Mouse (Mus musculus) hindbrain, embryonic 16.5 days (tissue): ENCODE measurements around the gene Zmat5. TPM values are rescaled to one million over a fixed set of nuclear protein-coding genes. Genes with fewer than 3 reads are reported as not detected.

Experiments used
- ATAC-seq: fragments of 200-750 bp; cut with Nextera tagmentation; 2 replicates; pipeline ENCODE4 v1.8.0; 2017; ENCODE audit warnings: moderate TSS enrichment, moderate library complexity
- H3K27ac ChIP-seq: fragments of 300-500 bp; sonication (generic); 2 replicates; pipeline ENCODE4 v1.5.1; 2014; ENCODE audit warnings: low read depth, mild to moderate bottlenecking, control low read depth, low read length, moderate library complexity
- H3K27me3 ChIP-seq: fragments of 300-500 bp; sonication (generic); replicated peaks from 2 replicates; pipeline ENCODE4 v1.6.1; 2014; ENCODE audit warnings: low read length; ENCODE audit not compliant: control insufficient read depth, insufficient read depth
- H3K36me3 ChIP-seq: fragments of 300-500 bp; sonication (generic); 2 replicates; pipeline ENCODE4 v1.6.1; 2014; ENCODE audit warnings: mild to moderate bottlenecking, low read length, moderate library complexity, mixed read lengths; ENCODE audit not compliant: control insufficient read depth, insufficient read depth
- H3K4me1 ChIP-seq: fragments of 300-500 bp; sonication (generic); 2 replicates; pipeline ENCODE4 v1.6.1; 2014; ENCODE audit warnings: low read depth, low read length; ENCODE audit not compliant: control insufficient read depth, insufficient read depth
- H3K4me2 ChIP-seq: fragments of 300-500 bp; sonication (generic); 2 replicates; pipeline ENCODE4 v1.6.1; 2014; ENCODE audit warnings: mild to moderate bottlenecking, low read length, control low read depth, moderate library complexity
- H3K4me3 ChIP-seq: fragments of 300-500 bp; sonication (generic); 2 replicates; pipeline ENCODE4 v1.5.1; 2014; ENCODE audit warnings: mild to moderate bottlenecking, low read length, control low read depth, moderate library complexity
- H3K9ac ChIP-seq: fragments of 300-500 bp; sonication (generic); 2 replicates; pipeline ENCODE4 v1.6.1; 2014; ENCODE audit warnings: low read depth, mild to moderate bottlenecking, control low read depth, low read length, moderate library complexity
- H3K9me3 ChIP-seq: fragments of 300-500 bp; sonication (generic); 2 replicates; pipeline ENCODE4 v1.6.1; 2014; ENCODE audit warnings: mild to moderate bottlenecking, low read length, moderate library complexity; ENCODE audit not compliant: control insufficient read depth
- WGBS: fragments of 180-500 bp; shearing (Covaris S2); extraction: QIAGEN DNeasy Blood & Tissue Kit; methylation state at CpG from one replicate; pipeline ENCODE4 v1.1.7; 2014; 5-methylcytosine and 5-hydroxymethylcytosine counted together
- polyA plus RNA-seq: library from polyadenylated mRNA; unstranded; fragments of >200 nt; fragmentation: Nextera tagmentation; extraction: Ambion mirVana; gene quantifications from 2 replicates; pipeline ENCODE4 v1.2.1, GENCODE M21; 2015

Gene Zmat5
- polyA plus RNA-seq, 1 experiment from 2014 or later = 63.5 TPM

GRCm38 (mm10) chr11:4737682-4738081 lies 33.2 kb downstream of the Zmat5 start:
- Histone ChIP-seq H3K9me3 (no peaks in the 10 kb centered on the region), H3K27me3 (no peaks in the 10 kb centered on the region), H3K4me3 (no peak overlapping the region), H3K4me2 (no peak overlapping the region), H3K27ac (no peak overlapping the region), H3K4me1 (no peaks in the 10 kb centered on the region), H3K9ac (no peak overlapping the region), H3K36me3 (no peaks in the 10 kb centered on the region)
- WGBS = 64% methylated on average over 10 of the region's 10 CpGs
- peak; percentile 49 for ATAC-seq

GRCm38 (mm10) chr11:4738719-4739118 lies 34.2 kb downstream of the Zmat5 start:
- Histone ChIP-seq H3K9me3 (no peaks in the 10 kb centered on the region), H3K36me3 (no peaks in the 10 kb centered on the region), H3K4me3 (no peak overlapping the region), H3K27me3 (no peaks in the 10 kb centered on the region), H3K9ac (no peak overlapping the region), H3K27ac (no peak overlapping the region), H3K4me1 (no peaks in the 10 kb centered on the region), H3K4me2 (no peak overlapping the region)
- ATAC-seq = no peak
- 93% methylated on average over 16 of the region's 16 CpGs for WGBS

GRCm38 (mm10) chr11:4740785-4741184 lies 36.3 kb downstream of the Zmat5 start:
- WGBS = 77% methylated on average over 5 of the region's 5 CpGs
- peaks cover 14% of the 10 kb centered on the region; the same call in 1 of the 2 replicates for H3K27me3 ChIP-seq
- H3K27ac ChIP-seq = no peak overlapping the region
- no peak overlapping the region for H3K9ac ChIP-seq
- H3K9me3 ChIP-seq = no peaks in the 10 kb centered on the region
- H3K36me3 ChIP-seq = no peaks in the 10 kb centered on the region
- H3K4me2 ChIP-seq = no peak overlapping the region
- ATAC-seq = no peak
- H3K4me3 ChIP-seq = no peak overlapping the region
- H3K4me1 ChIP-seq = peaks cover 6% of the 10 kb centered on the region

- Histone ChIP-seq H3K36me3 (no peaks in the 10 kb centered on the region), H3K4me2 (peak overlapping the region; percentile 7), H3K9me3 (no peaks in the 10 kb centered on the region), H3K27me3 (peaks cover 35% of the 10 kb centered on the region), H3K9ac (no peak overlapping the region), H3K27ac (no peak overlapping the region), H3K4me1 (peaks cover 19% of the 10 kb centered on the region), H3K4me3 (no peak overlapping the region)
- 59% methylated on average over 6 of the region's 6 CpGs for WGBS
- 0 out of 2 replicates have a peak, but pooled peaks have one; percentile 9 for ATAC-seq
Observed at GRCm38 (mm10) chr11:4744691-4745090, 40.2 kb downstream of the Zmat5 start.

- Histone ChIP-seq H3K27me3 (peaks cover 38% of the 10 kb centered on the region), H3K4me2 (peak overlapping the region; percentile 100), H3K27ac (no peak overlapping the region), H3K9me3 (no peaks in the 10 kb centered on the region), H3K36me3 (no peaks in the 10 kb centered on the region), H3K9ac (peak overlapping the region; percentile 69), H3K4me1 (peaks cover 21% of the 10 kb centered on the region), H3K4me3 (peak overlapping the region; percentile 70)
- ATAC-seq = no peak
- under 1% methylated on average over 35 of the region's 39 CpGs for WGBS
Observed at GRCm38 (mm10) chr11:4745969-4746368, 41.5 kb downstream of the Zmat5 start.

GRCm38 (mm10) chr11:4746733-4747132 lies 42.3 kb downstream of the Zmat5 start, which contains the start of gene Cabp7:
Cabp7 (minus strand) TSS chr11:4746778.
- Histone ChIP-seq H3K4me1 (peaks cover 21% of the 10 kb centered on the region), H3K27me3 (peaks cover 42% of the 10 kb centered on the region), H3K36me3 (no peaks in the 10 kb centered on the region), H3K9me3 (no peaks in the 10 kb centered on the region), H3K9ac (peak within 1 kb of the TSS; percentile 69), H3K27ac (no peak within 1 kb of the TSS), H3K4me3 (peak within 1 kb of the TSS; percentile 70), H3K4me2 (peak within 1 kb of the TSS; percentile 100)
- peak; percentile 29 for ATAC-seq
- 0% methylated on average over 23 of the region's 73 CpGs for WGBS

GRCm38 (mm10) chr11:4747285-4747684 lies 42.8 kb downstream of the Zmat5 start:
- Histone ChIP-seq H3K27ac (no peak overlapping the region), H3K4me1 (peaks cover 21% of the 10 kb centered on the region), H3K4me3 (peak overlapping the region; percentile 70), H3K4me2 (peak overlapping the region; percentile 100), H3K9ac (peak overlapping the region; percentile 69), H3K27me3 (peaks cover 42% of the 10 kb centered on the region), H3K36me3 (no peaks in the 10 kb centered on the region), H3K9me3 (no peaks in the 10 kb centered on the region)
- WGBS = 2% methylated on average over 12 of the region's 12 CpGs
- ATAC-seq = no peak

GRCm38 (mm10) chr11:4750263-4750662 lies 45.8 kb downstream of the Zmat5 start:
- Histone ChIP-seq H3K27ac (no peak overlapping the region), H3K27me3 (peaks cover 33% of the 10 kb centered on the region), H3K4me3 (no peak overlapping the region), H3K9me3 (no peaks in the 10 kb centered on the region), H3K9ac (no peak overlapping the region), H3K4me1 (peaks cover 21% of the 10 kb centered on the region), H3K4me2 (no peak overlapping the region), H3K36me3 (no peaks in the 10 kb centered on the region)
- no peak for ATAC-seq
- WGBS = 23% methylated on average over 9 of the region's 9 CpGs

- 30% methylated on average over 10 of the region's 10 CpGs for WGBS
- H3K4me2 ChIP-seq = no peak overlapping the region
- no peak for ATAC-seq
- H3K36me3 ChIP-seq = no peaks in the 10 kb centered on the region
- H3K4me1 ChIP-seq = peaks cover 7% of the 10 kb centered on the region; the same call in 1 of the 2 replicates
- peaks cover 24% of the 10 kb centered on the region for H3K27me3 ChIP-seq
- no peaks in the 10 kb centered on the region for H3K9me3 ChIP-seq
- no peak overlapping the region for H3K27ac ChIP-seq
- no peak overlapping the region for H3K9ac ChIP-seq
- H3K4me3 ChIP-seq = no peak overlapping the region
Observed at GRCm38 (mm10) chr11:4752836-4753235, 48.4 kb downstream of the Zmat5 start.

- no peak overlapping the region for H3K9ac ChIP-seq
- H3K36me3 ChIP-seq = no peaks in the 10 kb centered on the region
- peaks cover 5% of the 10 kb centered on the region; the same call in 1 of the 2 replicates for H3K4me1 ChIP-seq
- no peak overlapping the region for H3K4me2 ChIP-seq
- WGBS = 88% methylated on average over 3 of the region's 3 CpGs
- no peak overlapping the region for H3K4me3 ChIP-seq
- ATAC-seq = no peak
- no peak overlapping the region for H3K27ac ChIP-seq
- H3K9me3 ChIP-seq = no peaks in the 10 kb centered on the region
- H3K27me3 ChIP-seq = peaks cover 13% of the 10 kb centered on the region
Observed at GRCm38 (mm10) chr11:4754036-4754435, 49.6 kb downstream of the Zmat5 start.
